Mouse (Mus musculus) left cerebral cortex, postnatal 25 days (tissue): Measurements from ENCODE around the gene Zfp637. TPM values are rescaled to one million over a fixed set of nuclear protein-coding genes. Genes with fewer than 3 reads are reported as not detected.
"Not testable (repeated sequence)": the region's sequence is repeated elsewhere in the genome, so short reads cannot be mapped to it uniquely, and the experiment has no call there.

ENCODE experiments used
- DNase-seq, 2 experiments: peaks; one replicate each; pipeline ENCODE4 v3.0.0; 2022; ENCODE audit warnings: low spot score in 2 of 2, mixed read lengths in 1 of 2
- intact Hi-C: fragments of 180-260 bp; cut with DNase I; formaldehyde crosslinking; loops from one replicate; pipeline ENCODE4 v1.15.1; 2025
- total RNA-seq, 2 experiments: library from RNA; stranded (reverse); gene quantifications; 2 replicates each; pipeline ENCODE4 v1.2.3; 2021

Zfp637 gene
- 10 to 100 TPM; 55.9 to 57.1 TPM for total RNA-seq

DNA sequence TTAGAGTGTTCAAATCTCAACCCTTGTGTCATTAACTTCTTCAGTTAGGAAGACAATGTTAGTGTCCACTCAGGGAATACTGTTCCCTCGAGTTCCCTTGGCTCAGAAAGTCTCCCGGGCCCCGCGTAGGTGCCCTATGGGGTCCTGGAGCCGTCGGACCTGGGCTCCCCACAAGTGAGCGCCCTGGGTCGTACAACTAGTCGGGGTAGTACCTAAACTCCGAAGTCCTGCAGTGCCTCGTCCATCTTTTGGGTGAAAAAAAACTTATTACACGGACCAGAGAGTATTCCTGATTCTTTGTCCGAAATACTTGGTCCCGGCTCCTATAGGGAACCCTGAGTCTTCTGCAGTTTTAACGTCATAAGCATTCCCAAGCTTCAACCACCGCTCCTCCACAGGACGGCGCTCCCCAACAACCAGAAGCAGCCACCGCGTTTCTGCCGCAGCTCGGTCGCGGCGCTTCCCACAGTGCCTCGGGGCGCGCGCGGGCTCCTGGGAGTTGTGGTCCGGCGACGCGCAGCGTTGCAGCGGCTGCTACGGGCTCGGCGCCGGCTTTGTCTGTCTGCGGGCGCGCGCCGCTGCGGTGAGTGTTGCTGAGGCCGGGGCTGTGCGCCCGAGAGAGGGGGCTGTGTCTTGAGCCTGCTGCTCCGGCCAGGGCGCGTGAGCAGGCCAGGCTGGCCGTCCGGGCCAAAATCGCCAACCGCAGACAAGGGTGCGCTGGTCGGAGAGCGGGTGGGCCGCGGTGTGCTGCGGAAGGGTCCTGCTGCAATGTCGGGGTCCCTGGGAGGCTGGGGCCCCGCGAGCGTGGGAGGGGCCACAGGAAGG, at the start of gene Zfp637:
Gene Zfp637 (plus strand): TSS at position 495 of the 825 bp plus-strand sequence.
- peak; percentile 94 to 97 for DNase-seq
- intact Hi-C loops = loop anchor here (2.0 kb wide), 2 partner anchors 38 to 66 kb away; no protein-coding TSS in a partner anchor

- intact Hi-C loops = no loop called here
- no peak for DNase-seq
These were observed 45.7 kb upstream of the Zfp637 start for GRCm38 (mm10) chr6:117795251-117795650.

GRCm38 (mm10) chr6:117800824-117801223, 40.2 kb upstream of the Zfp637 start:
- peak; percentile 16 to 87 for DNase-seq
- intact Hi-C loops = no loop called here

- DNase-seq = no peak
- intact Hi-C loops = no loop called here
These were observed 39.2 kb upstream of the Zfp637 start for GRCm38 (mm10) chr6:117801801-117802200.

DNA sequence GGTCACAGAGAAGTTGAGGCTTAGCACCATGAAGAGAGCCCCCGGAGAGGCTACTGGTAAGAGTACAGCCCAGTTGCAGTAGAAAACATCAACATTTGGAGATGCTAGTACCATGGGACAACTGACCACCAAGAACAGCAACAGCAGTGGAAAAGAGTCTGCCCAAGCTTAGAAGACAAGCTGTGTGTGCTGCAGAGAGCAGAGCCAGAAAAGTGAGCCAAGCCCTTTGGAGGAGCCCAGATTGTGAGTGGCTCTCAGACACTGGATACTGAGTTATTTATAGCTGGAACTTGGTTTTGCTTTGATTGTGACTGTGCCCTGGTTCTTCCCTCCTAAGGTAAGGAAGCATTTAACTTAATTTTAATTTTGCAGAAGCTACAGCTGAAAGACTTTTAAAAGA, 33.2 kb upstream of the Zfp637 start:
- DNase-seq = peak in 1 of 2 experiments; percentile 55
- intact Hi-C loops = no loop called here

- no peak for DNase-seq
- intact Hi-C loops = no loop called here
These were observed 31.2 kb upstream of the Zfp637 start for GRCm38 (mm10) chr6:117809816-117810215.

- intact Hi-C loops = no loop called here
- DNase-seq = no peak
These were observed 30.3 kb upstream of the Zfp637 start for GRCm38 (mm10) chr6:117810717-117811116.

DNA sequence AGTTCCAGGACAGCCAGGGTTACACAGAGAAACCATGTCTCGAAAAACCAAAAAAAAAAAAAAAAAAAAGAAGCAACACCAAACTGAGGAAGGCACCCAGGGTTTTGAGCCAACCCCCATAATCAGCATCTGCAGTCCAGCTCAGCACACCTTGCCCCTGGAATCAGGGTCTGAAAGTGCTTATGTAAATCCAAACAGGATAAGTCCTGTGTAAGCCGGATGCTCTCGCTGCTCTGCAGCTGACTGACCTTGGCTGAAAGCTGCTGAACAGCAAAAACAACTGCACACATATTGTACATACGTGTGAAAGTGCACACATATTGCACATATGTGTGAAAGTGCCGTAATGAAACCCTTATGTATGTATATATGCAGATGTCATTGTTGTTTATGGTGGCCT, 29.7 kb upstream of the Zfp637 start:
- DNase-seq = no peak
- intact Hi-C loops = no loop called here

DNA sequence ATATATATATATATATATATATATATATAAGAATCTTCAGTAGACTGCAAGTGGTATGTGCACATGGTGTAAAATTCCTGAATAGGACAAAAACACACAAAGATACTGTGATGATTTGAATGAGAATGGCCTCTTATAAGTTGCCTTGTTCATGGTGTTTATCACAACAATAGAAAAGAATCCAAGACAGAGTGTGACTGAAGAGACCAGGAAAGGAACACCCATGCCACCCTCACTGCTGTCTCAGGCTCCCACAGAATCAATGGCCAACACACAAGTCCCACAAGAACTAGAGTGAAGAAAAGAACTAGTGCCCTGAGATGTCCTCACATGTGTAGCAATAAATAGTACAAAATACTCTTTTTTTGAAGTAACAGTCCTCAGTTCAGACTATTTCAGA, 26.3 kb upstream of the Zfp637 start:
- no peak for DNase-seq
- intact Hi-C loops = no loop called here

- intact Hi-C loops = no loop called here
- no peak for DNase-seq
These were observed 23.9 kb upstream of the Zfp637 start for GRCm38 (mm10) chr6:117817108-117817541.

GRCm38 (mm10) chr6:117820327-117820726, 20.7 kb upstream of the Zfp637 start:
- intact Hi-C loops = loop anchor here (10.0 kb wide), 2 partner anchors 156 to 836 kb away; no protein-coding TSS in a partner anchor
- no peak for DNase-seq

- intact Hi-C loops = loop anchor here (1.0 to 10.0 kb wide), 5 partner anchors 67 to 1193 kb away; partner anchors contain the start of gene Cxcl12
- peak; percentile 47 to 62 for DNase-seq
These were observed 15.6 kb upstream of the Zfp637 start for GRCm38 (mm10) chr6:117825369-117825768.

- intact Hi-C loops = loop anchor here (2.0 to 10.0 kb wide), 4 partner anchors 163 to 1196 kb away; no protein-coding TSS in a partner anchor
- peak; percentile 73 to 78 for DNase-seq
These were observed 12.7 kb upstream of the Zfp637 start for GRCm38 (mm10) chr6:117828273-117828672.

DNA sequence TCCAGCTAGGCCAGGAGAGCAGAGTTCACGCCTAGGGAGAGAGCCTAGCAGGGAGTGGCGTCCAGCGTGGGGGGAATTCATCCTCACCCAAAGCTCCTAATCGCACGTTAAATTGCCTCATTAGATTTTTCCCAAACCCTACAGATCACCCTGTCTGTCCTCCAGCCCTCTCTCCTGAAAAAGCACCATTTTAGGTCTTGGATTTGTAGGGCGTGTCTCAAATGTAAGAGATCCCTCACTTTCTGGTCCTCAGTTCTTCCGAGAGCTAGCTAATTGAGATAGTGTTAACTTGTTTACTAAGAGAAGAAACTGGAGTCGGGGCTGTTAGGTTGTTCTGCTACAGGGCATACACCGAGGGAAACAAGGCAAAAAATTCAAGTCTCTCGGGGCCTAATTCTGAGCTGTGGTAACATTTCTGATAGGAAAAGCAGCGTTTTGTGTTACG, 553 bp downstream of the Zfp637 start:
- intact Hi-C loops = loop anchor here (2.0 kb wide), 2 partner anchors 37 to 65 kb away; no protein-coding TSS in a partner anchor
- DNase-seq = no peak

GRCm38 (mm10) chr6:117844597-117844996, 3.6 kb downstream of the Zfp637 start:
- intact Hi-C loops = no loop called here
- DNase-seq = no peak

- DNase-seq = peak in 1 of 2 experiments; percentile 82
- intact Hi-C loops = not testable (repeated sequence)
These were observed 5.7 kb downstream of the Zfp637 start for GRCm38 (mm10) chr6:117846671-117847070.

DNA sequence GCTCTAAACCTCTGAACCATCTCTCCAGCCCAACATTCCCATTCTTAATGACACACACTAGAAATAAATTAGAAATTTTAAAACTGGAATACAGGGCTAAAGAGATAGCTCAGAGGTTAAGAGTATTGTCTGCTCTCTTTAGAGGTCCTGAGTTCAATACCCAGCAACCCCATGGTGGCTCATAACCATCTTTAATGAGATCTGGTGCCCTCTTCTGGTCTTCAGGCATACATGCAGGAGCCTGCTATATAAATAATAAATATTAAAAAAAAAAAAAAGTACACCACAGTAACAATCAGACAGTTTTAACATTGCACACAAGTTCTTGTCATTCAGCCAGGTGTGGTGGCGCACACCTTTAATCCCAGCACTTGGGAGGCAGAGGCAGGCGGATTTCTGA, 6.8 kb downstream of the Zfp637 start:
- intact Hi-C loops = no loop called here
- DNase-seq = no peak

DNA sequence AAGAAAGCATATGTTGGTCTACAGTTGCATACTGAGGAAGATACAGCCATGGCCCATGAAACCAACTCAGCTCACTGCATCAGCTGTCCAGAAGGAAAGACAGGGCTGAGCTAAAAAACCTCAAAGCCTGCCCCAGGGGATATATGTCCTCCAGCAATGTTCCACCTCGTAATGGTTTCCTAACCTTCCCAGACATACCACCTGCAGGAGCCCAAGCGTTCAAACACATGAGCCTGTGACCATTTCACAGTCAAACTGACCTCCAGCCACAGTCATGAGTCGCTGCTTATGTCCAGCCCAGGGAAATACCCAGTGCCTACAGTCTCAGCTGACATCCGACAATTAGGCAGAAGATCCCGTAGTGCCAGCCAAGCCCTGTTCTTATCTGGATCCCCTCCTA, 7.6 kb downstream of the Zfp637 start:
- no peak for DNase-seq
- intact Hi-C loops = no loop called here

GRCm38 (mm10) chr6:117851747-117852146, 10.8 kb downstream of the Zfp637 start:
- no peak for DNase-seq
- intact Hi-C loops = no loop called here

DNA sequence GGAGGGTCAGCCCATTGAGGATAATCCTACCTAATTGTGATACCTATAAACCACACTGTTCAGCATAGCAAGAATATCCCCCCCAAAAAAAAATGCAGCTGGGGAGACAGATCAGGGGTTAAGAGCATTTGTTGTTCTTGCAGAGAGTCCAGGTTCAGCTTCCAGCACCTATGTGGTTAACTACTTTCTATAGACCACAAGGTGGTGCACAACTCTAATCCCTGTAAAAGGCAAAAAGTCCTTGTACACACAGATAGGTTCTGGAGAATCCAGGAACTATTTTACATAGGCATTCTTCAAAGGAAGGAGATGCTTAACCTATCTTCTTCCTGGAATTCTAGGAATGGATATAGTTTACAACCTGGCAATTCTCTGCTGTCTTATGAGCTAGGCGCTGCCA, 17.0 kb downstream of the Zfp637 start:
- intact Hi-C loops = no loop called here
- no peak for DNase-seq

DNA sequence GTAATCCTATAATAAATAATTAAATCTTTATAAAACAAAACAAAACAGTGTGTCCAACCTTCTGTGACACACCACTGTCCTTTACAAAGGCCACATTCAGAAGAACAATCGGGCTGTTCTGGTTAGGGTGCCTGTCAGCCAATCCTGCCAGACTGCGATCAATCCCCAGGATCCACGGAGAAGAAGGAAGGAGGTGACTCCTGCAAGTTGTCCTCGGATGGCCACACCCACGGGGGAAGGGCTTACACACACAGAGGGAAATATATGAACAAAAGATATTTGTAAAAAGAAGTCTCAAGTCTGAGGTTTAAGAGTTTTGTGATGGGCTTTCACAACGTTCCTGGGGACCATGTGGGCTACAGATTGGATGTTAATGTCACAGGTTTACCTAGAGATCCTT, 20.9 kb downstream of the Zfp637 start, which contains the start of gene Zfp239:
Gene Zfp239 (plus strand): TSS at position 253 of the 400 bp plus-strand sequence.
- intact Hi-C loops = loop anchor here (5.0 to 10.0 kb wide), 2 partner anchors 45 to 233 kb away; no protein-coding TSS in a partner anchor
- DNase-seq = no peak
